Mouse (Mus musculus) CH12F3 (cell line): ENCODE data around the gene Fanca.
"Not testable (repeated sequence)": the region's sequence is repeated elsewhere in the genome, so short reads cannot be mapped to it uniquely, and the experiment has no call there.

Source experiments
- in situ Hi-C: fragments of 300-500 bp; cut with MboI; formaldehyde crosslinking; loops from 2 replicates; pipeline ENCODE4 v1.14.3; 2020; ENCODE audit warnings: low sequenced_read_pairs

Gene Fanca

DNA sequence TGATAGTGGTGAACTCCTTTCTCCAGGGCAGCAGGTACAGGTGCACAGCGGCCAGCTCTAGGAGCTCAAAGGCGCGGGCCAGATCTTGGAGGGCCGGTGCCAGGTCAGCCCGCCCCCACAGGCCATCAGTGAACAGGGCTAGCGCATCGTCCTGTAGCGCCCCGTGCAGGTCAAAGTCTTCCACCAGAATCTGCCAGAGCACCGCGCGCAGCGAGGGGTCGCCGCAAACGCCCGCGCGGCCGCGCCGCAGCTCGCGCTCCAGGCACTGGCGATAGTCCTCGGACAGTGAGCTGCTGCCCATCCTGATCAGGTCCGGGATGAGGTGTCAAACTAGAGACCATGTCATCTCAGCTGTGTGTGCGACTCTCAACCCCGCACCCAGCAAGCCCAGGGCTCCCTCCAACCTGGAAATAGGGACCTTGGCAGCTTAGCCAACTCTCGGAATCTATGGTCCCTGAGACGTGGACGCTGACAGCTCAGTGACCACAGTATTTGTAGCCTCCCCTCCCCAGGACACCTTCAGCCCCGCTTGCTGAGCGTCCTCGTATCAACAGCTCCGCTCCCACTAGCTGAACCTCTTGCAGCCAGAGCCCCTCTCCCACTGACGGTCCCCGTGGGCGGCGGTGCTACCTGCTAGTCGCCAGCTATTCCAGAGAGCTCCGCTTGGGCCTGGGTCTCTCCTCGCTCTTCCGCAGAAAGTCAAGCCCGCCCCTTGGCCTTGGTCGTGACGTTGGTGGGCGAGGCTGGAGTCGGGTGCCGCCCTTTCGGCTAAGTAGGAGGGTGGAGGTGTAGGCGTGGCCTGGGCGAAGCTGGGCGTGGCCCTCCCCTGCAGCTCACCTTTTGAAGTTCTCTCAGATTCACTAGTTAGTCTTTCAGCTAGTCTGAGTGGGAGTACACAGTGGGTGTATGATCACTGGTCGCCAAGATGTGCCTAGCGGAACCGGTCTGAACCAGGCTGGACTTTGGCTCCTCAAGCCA is 82.6 kb downstream of the Fanca start, which contains the start of gene Spata2l:
TSS of gene Spata2l (minus strand) at position 714 of the 978 bp plus-strand sequence.
- in situ Hi-C loops = no loop called here

DNA sequence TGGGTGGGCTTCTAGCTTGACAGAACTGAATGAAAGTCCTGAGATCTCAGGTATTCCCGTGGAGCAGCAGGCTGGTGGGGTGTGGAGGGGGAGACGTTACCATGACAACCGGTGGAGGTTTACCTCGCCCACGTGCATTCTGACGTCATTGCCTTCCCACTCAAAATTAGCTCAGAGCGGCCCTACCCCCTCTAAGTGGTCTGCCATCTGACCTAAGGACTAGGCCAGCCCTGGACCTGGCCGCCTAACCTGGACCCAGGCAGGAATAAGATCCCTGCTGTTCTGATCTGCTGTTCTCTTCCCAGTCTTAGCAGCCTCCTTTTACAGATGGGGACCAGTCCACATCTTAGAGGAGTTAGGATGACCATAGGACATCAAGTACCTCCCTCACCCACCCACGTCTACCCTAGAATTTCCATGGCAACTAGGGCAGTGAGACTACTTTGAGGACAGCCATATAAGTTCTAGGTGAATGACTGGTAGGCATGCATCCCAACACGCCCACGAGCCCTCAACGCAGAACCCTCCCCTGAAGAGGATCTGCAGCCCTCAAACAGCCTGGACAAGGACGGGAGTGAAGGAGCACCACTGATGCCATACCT is 83.4 kb downstream of the Fanca start:
- in situ Hi-C loops = no loop called here

- in situ Hi-C loops = no loop called here
These were observed 84.6 kb downstream of the Fanca start for GRCm38 (mm10) chr8:123233760-123234159.

- in situ Hi-C loops = no loop called here
These were observed 85.1 kb downstream of the Fanca start for GRCm38 (mm10) chr8:123233300-123233699.

GRCm38 (mm10) chr8:123232553-123232952 is 85.8 kb downstream of the Fanca start:
- in situ Hi-C loops = no loop called here

DNA sequence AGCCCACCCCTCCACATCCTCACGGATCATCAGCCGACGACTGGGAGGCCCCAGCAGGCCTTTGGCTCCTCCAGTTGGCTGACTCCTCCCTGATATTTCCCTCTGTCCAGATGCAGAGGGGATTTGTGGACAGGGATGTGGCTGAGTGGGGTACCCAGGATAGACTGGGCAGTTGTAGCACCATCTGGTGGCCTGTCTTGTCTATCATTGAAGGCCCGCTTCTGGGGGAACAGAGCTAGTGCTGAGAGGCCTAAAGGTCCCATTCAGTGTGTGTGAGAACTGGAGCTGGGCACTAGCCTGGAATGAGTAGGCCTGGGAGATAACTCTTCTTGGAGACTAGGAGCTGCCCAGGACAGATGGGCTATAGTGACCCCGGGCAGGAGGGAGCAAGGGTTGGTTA is 86.6 kb downstream of the Fanca start:
- in situ Hi-C loops = no loop called here

DNA sequence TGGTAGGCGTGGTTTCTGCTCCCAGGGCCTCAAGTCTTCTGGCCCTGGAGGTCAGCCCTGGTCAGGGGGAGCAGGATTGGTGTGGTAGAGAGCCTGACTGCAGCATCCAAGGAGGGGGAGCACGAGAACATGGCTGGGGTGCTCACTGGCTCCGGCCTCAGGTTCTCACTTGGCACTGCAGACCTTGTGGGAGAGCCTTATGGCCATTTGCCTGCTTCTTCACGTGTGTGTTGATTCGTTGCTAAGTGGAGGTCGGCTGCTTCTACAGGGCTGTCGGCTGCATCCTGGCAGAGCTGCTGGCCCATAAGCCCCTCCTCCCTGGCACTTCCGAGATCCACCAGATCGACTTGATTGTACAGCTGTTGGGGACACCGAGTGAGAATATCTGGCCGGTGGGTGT is 88.0 kb downstream of the Fanca start:
- in situ Hi-C loops = not testable (repeated sequence)

- in situ Hi-C loops = no loop called here
These were observed 90.0 kb downstream of the Fanca start for GRCm38 (mm10) chr8:123228416-123228815.

- in situ Hi-C loops = no loop called here
These were observed 93.8 kb downstream of the Fanca start, which contains the start of gene Cdk10 for GRCm38 (mm10) chr8:123224278-123225266. Cdk10 (plus strand) TSS chr8:123224842.

GRCm38 (mm10) chr8:123220917-123221316 is 97.5 kb downstream of the Fanca start:
- in situ Hi-C loops = no loop called here
